Mouse (Mus musculus) cerebellum, postnatal 10 days (tissue): ENCODE data around the gene Psma5.

ENCODE experiments used
- DNase-seq, 2 experiments: peaks; one replicate each; pipeline ENCODE4 v3.0.0; 2021; ENCODE audit warnings: mixed read lengths in 2 of 2

Psma5 gene

DNA sequence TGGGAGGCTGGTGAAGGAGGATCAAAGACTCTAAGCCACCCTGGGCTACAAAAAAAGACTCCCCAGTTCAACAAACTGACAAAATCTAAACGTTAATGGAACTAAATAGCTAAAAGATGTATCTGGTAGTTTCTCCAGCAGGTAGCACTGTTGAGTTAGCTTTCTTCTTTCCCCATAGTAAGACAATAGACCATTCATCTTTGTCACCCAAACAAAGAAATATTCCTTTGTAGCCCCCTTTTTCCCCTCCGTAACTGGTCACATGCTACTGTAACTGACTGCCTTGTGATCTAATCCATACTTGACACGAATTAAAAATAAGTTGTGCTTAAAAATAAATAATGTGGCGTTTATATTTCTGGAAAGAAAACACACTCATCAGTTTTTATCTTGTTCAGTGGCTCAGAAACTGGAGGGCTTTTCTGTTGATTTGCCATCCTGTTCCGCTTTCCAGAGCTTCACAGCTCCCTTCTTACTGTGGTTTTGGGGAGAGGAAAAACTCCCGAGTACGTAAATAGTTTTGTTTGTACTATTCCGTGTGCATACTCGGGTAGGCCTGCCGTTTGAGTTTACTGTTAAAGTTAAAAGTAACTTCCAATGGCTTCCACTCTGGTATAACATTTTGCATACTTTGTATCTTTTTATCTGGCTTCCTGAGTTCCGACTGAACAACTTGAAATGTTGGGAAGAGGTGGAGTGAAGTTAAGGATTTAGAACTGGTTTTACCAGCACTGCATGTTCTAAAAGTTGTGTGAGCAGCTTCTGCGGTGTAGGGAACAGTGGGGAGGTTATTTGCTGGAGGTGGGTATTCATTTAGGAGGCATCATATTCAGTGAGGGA is 25.9 kb downstream of the Psma5 start:
- peak; percentile 59 to 77 for DNase-seq

DNA sequence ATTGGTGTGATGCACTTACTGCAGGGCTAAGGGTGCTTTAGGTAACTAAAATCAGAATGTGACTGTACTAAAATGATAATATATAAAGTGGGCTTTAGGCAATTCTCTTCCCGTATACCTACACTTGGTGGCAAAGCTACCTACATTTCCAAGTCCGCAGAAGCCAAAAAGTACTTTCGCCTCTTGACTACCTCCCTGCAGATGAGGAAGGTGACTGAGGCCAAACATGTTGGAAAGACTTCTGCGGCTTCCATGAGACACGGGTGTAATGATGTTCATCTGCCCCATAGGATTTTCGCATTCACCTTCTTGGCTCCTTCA is 26.5 kb downstream of the Psma5 start:
- no peak for DNase-seq

DNA sequence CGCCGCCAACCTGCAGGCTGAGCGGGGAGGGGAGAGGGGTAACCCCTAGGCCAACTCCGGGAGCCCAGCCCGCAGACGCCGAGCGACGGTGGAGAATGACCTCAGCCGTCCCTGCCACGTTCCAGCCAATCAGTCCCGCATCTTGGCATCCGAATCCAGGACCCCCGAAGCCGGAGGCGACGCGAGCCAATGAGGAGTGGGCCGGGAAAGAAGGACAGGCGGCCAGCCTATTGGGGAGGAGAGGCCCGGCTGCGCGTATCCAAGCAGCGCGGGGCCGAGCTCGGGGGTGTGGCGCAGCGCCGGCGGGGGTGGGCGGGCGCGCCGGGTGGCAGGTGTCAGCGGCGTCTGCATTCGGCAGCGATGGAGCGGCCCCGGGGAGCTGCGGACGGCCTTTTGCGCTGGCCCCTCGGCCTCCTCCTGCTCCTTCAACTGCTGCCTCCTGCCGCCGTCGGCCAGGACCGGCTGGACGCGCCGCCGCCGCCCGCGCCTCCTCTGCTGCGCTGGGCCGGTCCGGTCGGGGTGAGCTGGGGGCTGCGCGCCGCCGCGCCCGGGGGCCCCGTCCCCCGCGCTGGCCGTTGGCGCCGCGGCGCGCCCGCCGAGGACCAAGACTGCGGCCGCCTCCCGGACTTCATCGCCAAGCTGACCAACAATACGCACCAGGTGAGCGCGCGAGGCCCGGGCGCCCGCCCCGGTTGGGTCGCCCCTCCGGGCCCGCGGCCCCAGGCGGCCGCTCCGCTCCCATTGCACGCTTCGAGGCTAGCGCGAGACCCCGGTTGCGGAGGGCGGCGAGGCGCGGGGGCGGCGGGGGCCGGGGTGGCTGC is 27.3 kb downstream of the Psma5 start, which contains the start of gene Sort1:
TSS of gene Sort1 (plus strand) at position 302 of the 821 bp plus-strand sequence.
- DNase-seq = peak; percentile 95 to 98

DNA sequence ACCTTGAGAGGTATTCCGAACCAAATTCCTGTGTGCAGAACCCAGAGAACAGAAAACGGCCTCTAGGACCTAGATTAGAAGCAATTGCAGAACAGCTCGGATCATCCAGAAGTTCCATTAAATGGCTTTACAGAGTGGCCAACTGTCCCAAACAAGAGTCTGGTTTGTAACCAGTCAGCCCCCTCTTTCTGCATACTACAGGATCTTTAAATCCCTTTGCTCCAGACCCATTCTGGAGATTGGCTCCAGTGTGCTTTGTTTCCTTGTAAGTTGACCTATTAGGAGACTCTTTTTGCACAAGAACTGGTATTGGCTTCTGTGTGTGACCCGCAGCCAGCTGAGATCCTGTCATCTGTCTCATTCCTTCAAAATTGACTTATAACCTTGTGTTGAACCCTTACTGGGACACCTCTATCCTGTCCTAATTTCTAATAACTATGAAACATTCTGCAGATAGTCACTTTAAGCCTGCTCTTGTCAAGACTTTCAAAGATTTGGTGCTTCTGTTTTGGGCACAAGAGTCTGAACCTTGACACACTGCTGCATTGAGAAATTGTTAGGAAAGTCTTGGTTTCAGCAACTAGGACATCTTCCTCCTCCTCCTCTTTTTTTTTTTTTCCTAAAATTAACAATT is 28.5 kb downstream of the Psma5 start:
- no peak for DNase-seq

DNA sequence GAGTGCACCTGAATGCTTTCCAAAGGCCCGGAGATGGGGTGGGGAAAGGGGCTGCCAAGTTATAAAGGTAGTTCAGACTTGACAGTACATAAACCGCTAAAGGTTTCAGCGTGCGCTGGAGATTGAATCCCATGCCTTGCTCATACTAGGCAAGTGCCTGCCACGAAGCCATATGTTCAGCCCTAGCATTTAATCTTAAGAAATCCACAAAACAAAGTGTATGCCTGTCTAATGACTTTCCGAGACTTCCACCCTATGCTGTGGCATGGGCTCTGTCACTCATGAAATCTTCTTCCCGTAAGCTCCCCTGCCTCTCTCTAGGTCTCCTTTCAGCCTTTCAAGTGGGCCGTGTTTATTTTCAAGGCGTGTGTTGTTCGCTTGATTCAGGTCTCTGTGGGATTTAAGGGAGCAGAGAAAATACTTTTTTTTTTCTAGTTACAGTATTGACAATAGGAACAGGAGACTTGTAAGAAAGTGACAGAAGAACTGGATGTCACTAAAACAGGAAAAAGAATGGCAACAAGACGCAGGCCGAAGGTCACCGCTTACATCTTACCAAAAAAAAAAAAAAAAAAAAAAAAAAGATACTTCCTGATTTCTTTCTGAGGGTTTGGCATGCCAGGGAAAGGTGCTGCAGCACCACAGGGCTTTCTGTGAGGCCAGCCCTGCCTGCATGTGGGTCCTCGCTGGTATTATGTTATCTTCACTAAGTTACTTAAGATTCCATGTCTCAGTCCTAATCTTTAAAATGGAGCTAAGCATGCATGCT is 30.1 kb downstream of the Psma5 start:
- DNase-seq = no peak

DNA sequence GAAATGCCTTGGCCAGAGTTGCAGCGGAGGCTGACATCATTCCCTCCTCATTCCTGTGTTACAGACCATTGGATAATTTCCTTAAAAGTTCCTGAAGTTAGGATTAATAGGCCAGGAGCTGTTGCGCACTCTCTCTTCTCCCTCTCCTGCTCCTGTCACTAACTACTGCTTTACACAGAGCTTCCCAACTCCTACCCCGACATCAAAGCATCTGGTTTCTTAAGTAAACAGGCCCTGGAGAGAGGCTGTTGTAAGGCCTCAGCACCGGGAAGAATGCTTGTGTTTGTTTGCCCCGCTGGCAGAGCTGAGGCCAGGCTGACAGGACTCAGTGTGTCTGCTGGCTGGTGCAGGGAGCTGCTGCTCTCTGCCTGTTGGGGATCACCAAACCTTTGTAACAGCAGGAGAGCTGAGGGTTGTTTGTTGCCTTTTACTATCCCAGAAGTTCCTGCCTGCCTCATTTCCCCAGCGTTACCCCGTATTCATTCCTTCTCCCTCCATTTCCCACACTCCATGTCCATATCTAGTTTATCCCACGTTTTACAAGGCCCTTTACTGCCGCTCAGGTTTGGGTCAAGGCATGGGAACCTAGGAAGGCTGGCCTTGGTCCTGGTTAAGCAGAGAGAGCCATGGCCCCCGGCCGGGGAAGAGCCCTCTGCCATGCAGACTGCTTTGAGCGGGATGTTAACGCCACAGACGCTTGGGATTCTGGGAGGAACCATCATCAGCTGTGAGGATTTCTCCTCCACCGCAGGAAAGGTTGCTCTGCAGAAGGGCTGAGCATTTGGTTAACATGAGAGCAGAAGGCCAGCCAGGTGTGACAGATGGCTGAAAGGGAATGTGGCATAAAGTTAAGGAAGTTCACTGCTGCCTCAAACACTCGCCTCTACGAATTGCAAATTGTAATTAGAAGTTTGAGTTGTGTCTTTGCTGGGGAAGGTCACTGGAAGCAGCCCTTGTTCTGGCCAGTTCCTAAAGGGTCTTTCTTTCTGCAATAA is 31.4 kb downstream of the Psma5 start:
- DNase-seq = peak; percentile 41 to 42

DNA sequence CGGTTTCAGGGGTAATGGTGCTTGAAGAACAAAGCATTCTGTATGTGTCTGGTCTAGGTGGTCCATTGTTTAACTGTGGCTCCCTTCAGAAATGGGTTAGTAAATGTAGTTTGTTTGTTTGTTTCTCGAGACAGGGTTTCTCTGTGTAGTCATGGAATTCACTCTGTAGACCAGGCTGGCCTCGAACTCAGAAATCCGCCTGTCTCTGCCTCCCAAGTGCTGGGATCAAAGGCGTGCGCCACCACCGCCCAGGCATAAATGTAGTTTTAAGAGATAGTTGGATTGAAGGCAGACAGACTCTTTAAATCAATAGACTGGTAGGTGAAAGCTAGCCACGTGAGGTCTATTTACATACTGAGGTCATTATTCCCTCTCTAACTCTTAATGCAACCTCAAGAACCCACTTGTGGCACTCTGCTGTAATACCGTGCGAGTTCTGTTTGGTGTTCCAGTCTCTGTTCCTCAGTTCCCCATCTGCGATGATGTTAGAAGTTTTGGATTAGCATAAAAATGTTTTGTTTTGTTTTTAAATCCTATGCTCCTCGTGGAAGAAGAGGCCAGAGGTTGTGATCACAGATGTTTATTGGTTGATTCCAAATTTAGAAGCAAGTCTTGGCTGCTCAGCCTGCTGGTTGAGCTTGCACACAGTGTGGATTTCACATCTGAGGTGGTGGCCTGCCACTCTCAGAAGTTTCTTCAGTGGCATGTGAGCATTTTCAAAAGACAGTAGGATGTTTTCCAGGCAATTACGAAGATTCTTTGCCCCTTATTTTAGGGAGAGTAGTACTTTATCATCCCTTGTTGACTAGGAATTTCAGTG is 32.8 kb downstream of the Psma5 start:
- DNase-seq = no peak

DNA sequence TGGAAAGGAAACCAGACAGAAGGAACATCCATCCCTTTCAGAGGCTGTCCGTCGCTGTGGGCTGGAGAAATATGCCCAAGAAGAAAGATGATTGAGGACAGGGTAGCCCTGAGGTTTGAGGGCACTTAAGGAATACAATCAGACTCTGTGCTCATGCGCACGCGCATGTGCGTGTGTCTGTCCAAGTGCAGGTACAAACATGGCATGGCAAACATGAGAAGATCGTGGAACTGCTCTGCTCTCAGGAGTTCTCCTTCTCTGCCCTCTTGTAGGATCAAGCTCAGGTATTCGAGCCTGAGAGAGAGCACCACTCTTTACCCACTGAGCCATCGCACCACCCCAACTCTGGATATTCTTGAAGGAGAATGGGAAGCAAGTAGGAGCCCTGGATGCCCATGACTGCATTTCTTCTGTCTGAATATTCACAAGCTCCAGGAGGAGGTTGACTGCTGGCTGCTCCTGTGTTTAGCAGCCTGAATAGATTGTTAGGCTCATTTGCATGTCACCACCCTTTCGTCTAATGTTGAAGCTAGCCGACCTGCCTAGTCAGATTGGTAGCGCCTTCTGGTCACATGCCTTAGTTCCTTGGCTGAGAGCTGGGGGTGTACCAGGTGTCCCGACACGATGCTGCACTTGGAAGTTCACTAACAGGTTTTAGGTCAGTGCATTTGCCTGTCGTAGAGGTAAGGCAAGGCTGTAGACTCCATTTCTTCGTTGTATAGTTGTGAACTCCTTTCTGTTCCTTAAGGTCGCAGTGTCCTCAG is 34.5 kb downstream of the Psma5 start:
- DNase-seq = no peak

DNA sequence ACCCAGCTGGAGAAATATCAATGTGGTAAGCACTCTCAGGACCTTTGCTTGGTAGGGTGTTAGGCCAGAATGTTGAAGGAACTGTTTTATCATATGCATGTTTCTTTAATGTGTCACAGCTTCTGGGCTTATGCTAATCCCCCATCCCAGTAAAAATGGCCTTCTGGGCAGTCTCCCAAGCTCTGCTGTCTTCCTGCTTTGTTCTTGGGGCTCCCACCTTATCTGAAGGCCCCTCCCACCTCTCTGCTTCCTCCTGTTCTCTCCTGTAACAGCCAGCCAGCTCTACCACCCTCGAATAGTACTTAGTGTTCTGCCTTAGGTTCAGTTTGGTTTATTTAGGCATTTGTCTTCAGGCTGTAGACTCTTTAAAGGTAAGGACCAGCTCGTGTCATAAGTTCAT is 37.7 kb downstream of the Psma5 start:
- peak in 1 of 2 experiments; percentile 27 for DNase-seq

DNA sequence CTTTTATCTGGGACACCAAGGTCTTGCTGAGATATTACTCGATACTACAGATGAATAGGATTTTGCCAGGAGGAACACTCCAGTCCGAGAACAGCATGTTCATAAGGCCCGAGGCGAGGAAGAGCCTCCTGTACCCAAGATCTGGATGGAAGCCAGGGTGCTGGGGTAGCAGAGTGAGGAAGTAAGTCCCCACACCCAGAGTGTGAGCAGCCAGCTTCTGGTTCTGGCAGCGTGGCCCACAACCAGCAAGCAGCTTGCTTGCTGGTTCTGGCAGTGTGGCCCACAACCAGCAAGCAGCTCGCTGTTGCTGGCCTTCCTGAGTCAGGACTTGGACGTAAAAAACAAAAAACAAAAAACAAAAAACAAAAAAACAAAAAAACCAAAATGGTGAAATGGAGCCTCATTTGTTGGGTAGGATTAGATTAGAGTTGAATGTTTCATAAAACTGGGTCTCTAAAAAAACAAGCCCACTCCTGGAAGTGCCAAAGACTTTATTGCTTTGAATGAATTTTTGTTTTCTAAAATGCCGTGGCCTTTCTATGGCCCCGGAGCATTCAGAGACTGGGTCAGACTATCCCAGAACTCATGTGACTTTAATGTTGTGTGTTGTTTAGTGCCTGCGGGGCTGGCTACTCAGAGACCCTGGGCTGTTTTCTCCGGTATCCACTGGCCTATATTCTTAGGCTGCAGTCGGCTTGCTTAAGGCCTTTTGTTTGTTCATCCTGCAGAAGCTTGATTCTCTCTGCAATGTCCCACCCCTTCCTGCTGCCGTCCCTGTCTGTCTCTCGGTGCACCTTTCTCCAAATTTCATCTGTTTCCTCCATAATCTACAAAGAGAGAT is 38.9 kb downstream of the Psma5 start:
- peak; percentile 76 to 86 for DNase-seq

DNA sequence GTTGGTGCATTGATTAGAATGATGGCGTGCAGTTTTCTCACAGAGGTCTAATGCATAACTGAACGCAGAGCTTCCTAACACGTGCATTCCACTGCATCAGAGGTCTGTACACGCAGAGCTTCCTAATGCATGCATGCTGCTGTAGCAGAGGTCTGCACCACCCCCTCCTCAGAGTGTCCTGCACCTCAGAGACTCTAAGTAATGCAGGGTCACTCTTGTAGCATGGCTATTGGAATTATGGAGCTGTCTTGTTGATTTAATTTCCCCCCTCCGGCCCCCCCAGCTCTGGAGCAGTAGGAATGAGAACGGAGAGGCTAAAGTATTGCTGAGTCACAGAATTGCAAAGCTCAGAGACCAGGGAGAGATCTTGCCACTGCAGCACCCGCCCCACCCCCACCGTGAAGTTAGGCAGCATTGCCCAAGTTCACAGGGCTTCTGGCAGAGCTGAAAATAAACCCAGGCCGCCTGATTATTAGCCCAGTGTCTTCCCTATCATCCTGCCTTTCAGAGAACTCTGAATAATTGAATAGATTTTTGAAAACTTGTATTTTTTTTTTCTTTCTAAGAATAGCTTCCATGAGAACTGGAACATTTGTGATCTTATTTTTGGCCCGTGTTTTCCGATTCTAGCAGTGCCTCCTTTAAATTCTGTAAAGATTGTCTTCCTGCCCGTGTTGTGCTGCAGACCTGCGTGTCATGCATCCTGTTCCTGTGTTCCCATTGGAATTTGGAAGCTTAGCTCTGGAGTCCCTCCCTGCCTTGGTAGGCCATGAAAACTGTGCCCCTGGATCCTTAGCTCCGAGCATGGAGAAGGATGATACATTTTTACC is 39.7 kb downstream of the Psma5 start:
- peak; percentile 47 to 64 for DNase-seq

DNA sequence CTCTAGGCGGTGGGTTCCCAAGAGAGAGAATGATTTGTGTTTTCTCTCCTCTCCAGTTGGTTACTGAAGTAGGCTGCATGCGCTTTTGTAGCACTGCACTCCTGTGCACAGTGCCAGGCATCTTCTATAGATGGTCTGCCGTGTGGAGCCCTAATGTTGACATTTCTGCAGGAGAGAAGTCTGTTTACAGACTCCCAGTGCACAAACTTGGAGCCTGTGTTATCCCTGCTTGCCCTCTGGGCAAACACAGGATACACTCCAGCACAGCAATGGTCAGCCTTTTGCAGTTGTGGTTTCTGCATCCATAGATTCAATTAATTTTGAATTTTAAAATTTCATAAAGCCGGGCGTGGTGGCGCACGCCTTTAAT is 40.3 kb downstream of the Psma5 start:
- peak in 1 of 2 experiments; percentile 20 for DNase-seq

DNA sequence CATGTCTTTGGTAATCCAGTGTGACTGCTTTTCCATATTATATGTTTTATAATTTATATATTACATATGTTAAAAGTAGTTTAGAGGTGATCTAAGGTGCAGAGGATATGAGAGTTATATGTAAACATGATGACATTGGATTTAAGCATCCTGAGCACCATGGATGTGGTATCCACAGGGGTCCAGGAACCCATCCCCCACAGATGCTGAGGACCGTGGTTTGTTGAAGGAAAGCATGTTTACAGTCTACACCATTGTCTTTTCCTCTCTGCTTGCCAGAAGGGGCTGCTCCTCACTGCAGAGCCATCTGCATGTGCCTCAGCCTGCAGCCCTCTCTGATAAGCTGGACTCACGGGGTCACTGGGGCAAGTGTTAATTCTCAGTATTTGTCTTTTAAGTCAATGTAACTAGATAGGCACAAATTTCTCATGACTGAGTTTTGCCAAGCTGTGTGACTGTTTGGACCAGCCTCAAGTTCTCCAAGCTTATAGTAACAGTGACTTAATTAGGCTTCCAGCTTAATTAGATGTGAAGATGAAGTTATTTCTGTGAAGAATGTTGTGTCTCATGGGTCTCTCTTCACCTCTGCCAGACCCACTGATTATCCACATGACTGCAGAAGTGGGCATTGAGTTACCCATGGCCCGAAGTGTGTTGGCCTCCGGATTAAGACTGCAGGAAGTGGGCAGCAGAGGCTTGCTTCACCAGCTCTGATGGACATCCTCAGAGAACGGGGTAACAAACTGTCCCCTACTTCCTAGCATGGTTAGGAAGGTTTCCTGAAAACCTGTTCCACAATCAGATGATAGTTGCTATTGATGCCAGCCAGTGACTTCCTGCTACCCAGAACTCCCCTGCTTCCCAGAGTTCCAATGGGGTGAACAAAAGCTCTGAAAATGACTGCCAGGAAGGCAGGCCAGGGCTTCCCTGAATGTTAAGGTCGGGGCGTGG is 41.2 kb downstream of the Psma5 start:
- peak; percentile 39 to 45 for DNase-seq

DNA sequence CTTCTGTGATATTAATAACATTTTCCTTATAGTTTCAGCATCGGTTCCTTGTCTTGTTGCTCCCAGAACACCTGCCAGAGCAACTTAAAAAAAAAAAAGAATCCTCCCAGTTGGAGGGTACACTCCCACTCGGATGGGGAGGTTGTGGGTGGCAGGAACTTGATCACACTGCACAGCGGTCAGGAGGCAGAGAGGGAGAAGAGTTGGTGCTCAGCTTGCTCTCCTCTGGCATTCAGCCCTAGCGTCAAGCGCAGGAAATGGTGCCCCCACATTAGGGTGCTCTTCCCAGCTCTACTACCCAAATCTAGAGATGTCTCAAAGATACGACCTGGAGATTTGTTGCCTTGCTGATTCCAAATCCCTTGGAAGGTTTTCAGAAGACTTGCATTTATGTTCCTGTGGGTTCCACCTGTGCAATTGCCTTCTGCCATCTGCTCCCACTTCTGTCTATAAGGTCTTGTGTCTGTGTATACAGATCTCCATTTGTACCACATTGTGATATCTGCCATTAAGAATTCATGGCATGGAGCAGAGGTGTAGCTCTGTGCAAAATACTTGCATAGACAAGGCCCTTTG is 43.8 kb downstream of the Psma5 start:
- DNase-seq = peak; percentile 37 to 48

DNA sequence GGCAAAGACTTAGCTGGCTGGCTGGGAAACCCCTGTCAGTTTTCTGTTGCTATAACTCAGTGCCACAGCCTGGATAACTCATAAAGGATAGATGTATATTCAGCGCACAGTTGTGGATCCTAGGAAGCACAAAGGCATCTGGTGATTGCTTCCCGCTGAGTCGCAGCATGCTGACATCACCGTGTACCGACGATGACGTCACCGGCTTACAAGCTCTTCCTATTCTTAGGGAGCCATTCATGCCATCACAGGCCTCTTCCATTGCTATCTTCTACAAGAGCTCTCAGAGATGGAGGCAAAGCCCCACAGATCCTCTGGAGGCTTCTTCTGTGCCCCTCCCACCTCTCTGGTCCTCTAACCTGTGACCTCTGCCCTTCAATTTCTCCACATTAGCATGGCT is 47.0 kb downstream of the Psma5 start:
- DNase-seq = no peak

DNA sequence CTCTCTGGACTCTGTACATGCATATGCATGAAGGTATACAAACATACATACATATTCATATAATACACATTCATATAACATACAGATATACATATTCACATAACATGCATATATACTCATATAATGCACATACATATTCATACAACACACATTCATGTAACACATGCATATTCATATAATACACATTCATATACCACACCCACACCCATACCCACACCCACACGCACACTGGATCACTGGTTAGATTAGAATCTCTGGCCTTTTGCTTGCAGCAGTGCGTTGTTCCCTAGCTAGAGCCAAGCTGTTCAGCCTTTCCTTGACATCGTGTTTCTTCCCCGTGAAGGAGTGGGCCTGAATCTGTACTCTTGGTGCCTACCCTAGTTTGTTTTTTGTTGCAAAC is 48.0 kb downstream of the Psma5 start:
- no peak for DNase-seq
